Mouse (Mus musculus): ENCODE data around the gene Hist1h1t. TPM values are rescaled to one million over a fixed set of nuclear protein-coding genes. Genes with fewer than 3 reads are reported as not detected.
"Not testable (repeated sequence)": the region's sequence is repeated elsewhere in the genome, so short reads cannot be mapped to it uniquely, and the experiment has no call there.

Hist1h1t gene
- polyA plus RNA-seq (2015; fragmentation: Nextera tagmentation; extraction: Ambion mirVana): not detected in 2 replicates

DNA sequence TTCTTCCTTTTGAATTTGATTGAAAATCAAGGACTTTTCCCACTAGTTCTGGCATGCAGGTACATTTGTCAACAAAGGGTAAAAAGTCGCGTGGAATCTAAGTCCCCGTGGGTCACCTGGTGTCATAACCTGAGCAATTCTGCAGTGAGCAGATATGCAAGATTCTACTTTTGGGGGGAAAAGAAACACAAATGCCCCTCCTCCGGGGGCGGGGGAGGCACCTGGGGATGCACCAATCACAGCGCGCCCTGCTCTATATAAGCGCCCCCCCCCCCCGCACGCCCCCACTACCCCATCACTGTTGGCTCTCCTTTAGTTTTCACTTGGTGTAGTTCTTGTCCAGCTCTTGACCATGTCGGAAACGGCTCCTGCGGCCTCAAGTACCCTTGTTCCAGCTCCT, at the start of gene Hist1h1t:
Hist1h1t (plus strand) TSS at position 301 of the 400 bp plus-strand sequence.
- no peak within 1 kb of the TSS for H3K27ac ChIP-seq (replicated peaks)
- H3K9ac ChIP-seq: no peak within 1 kb of the TSS
- WGBS: 54% methylated on average over 9 of the region's 13 CpGs
- no peak within 1 kb of the TSS for H3K4me3 ChIP-seq
- ATAC-seq (ENCODE audit: low read depth): no peak
- H3K4me1 ChIP-seq (replicated peaks): peaks cover 14% of the 10 kb centered on the region
- H3K36me3 ChIP-seq: no peaks in the 10 kb centered on the region
- peak within 1 kb of the TSS; percentile 12; the same call in 1 of the 2 replicates for H3K4me2 ChIP-seq
- H3K27me3 ChIP-seq: no peaks in the 10 kb centered on the region
- no peaks in the 10 kb centered on the region for H3K9me3 ChIP-seq

DNA sequence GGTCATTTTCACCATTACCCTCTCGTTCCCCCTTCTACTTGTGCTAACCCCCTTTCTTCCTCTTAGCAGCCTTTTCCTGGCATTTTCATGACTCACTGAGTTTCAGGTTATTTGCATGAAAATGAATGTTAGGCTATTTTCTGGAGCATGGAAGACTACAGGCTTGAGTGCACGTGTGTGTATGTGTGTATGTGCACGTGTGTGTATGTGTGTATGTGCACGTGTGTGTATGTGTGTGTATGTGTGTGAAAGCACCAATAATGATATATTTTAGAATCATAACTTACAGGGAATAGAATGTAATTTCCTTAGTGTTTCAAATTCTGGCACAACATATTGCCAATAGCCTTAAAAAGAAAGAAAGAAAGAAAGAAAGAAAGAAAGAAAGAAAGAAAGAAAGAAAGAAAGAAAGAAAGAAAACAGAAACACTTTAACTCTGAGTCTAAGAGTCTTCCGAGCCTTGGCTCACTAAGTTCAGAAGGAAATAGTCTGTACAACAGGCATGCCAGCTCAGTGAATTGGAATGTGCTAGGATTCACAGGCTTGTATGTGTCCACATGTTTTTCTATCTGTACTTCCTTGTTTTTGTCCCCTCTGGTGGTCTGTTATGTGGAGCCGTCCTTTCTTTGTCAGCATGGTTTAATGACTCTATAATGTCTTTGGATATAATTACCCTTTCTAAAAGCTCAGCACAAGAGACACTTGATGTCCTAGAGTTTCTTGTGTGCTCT, 35.8 kb upstream of the Hist1h1t start:
- Histone ChIP-seq H3K9me3 (no peaks in the 10 kb centered on the region), H3K4me1 (replicated peaks) (no peaks in the 10 kb centered on the region), H3K27me3 (no peaks in the 10 kb centered on the region), H3K4me2 (no peak overlapping the region), H3K9ac (no peak overlapping the region), H3K36me3 (no peaks in the 10 kb centered on the region), H3K27ac (replicated peaks) (no peak overlapping the region), H3K4me3 (no peak overlapping the region)
- 68% methylated on average over 6 of the region's 6 CpGs for WGBS
- no peak for ATAC-seq (ENCODE audit: low read depth)

DNA sequence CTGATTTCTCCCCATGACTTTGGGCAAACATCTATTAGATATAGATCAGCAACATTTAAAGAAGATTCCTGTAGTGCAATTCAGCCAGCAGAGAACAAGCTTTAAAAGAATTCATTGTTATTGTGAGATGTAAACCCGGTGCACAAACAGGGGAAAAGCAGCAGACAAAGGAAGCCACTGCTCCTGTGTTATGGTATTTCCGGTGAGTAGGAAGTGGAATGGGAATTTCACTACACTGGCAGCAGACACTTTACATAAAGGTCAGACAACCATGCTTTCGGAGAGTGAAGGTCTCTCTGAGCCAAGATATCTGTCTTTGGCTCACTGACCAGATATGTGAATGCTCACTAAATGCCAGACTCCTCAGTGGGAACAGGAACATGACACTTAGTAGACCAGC, 33.1 kb upstream of the Hist1h1t start:
- Histone ChIP-seq H3K4me2 (no peak overlapping the region), H3K36me3 (no peaks in the 10 kb centered on the region), H3K4me3 (no peak overlapping the region), H3K9me3 (no peaks in the 10 kb centered on the region), H3K27me3 (no peaks in the 10 kb centered on the region), H3K4me1 (replicated peaks) (no peaks in the 10 kb centered on the region), H3K9ac (no peak overlapping the region), H3K27ac (replicated peaks) (no peak overlapping the region)
- 75% methylated on average over 3 of the region's 3 CpGs for WGBS
- ATAC-seq (ENCODE audit: low read depth): no peak

DNA sequence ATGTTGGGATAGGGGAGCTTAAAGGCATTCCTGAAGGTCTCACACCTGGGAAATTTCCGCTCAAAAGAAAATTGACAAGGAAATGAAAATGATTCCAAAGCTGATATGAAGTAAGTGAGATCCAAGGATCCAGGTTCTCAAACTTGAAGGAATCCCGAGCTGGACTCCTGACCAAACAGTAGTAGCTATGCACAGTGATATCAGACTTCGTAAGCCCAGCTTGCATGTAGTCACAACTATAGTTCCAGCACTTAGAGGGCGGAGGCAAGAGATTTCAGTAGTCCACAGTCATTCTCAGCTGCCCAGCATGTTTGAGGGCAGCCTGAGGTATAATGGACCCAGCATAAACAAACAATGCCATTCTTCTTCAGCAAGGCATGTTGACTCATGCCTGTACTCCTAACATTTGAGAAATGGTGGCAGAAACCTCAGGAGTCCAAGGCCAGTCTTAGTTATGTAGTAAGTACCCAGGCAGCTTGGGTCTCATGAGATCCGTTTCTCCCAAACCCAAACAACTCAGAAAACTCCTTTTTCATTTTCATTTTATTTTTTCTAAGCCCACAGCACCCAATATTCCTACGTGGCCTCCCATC, 13.5 kb upstream of the Hist1h1t start:
- H3K36me3 ChIP-seq: no peaks in the 10 kb centered on the region
- 89% methylated on average over 6 of the region's 6 CpGs for WGBS
- H3K27ac ChIP-seq (replicated peaks): no peak overlapping the region

DNA sequence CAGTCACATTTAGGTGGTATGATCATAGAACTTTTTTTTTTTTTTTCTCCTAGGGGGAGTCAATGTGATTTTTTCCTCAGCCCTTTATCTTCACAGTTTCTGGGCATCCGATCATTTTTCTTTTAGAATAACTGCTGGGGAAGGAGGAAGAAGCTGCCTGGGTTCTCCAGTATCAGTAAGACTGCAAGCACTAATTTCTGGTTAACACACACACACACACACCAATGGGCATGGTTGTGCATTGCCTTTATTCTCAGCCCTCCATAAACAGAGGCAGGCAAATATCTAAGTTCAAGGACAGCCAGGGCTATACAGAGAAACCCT, 13.0 kb upstream of the Hist1h1t start:
- Histone ChIP-seq H3K9ac (peak overlapping the region; percentile 68), H3K4me1 (replicated peaks) (peaks cover 27% of the 10 kb centered on the region), H3K27me3 (no peaks in the 10 kb centered on the region), H3K4me2 (peak overlapping the region; percentile 72), H3K36me3 (no peaks in the 10 kb centered on the region), H3K27ac (replicated peaks) (peak overlapping the region; percentile 96; the same call in 1 of the 2 replicates), H3K9me3 (no peaks in the 10 kb centered on the region), H3K4me3 (peak overlapping the region; percentile 50)
- WGBS: 42% methylated on average over 1 of the region's 1 CpGs
- ATAC-seq (ENCODE audit: low read depth): no peak

More for the DNA sequence above, 13.5 kb upstream of the Hist1h1t start:
- H3K9me3 ChIP-seq: no peaks in the 10 kb centered on the region
- H3K4me1 ChIP-seq (replicated peaks): peaks cover 27% of the 10 kb centered on the region
- 0 out of 2 replicates have a peak overlapping the region, but pooled peaks have one; percentile 72 for H3K4me2 ChIP-seq
- ATAC-seq (ENCODE audit: low read depth): no peak
- 0 out of 2 replicates have a peak overlapping the region, but pooled peaks have one; percentile 68 for H3K9ac ChIP-seq
- H3K4me3 ChIP-seq: no peak overlapping the region
- H3K27me3 ChIP-seq: no peaks in the 10 kb centered on the region

DNA sequence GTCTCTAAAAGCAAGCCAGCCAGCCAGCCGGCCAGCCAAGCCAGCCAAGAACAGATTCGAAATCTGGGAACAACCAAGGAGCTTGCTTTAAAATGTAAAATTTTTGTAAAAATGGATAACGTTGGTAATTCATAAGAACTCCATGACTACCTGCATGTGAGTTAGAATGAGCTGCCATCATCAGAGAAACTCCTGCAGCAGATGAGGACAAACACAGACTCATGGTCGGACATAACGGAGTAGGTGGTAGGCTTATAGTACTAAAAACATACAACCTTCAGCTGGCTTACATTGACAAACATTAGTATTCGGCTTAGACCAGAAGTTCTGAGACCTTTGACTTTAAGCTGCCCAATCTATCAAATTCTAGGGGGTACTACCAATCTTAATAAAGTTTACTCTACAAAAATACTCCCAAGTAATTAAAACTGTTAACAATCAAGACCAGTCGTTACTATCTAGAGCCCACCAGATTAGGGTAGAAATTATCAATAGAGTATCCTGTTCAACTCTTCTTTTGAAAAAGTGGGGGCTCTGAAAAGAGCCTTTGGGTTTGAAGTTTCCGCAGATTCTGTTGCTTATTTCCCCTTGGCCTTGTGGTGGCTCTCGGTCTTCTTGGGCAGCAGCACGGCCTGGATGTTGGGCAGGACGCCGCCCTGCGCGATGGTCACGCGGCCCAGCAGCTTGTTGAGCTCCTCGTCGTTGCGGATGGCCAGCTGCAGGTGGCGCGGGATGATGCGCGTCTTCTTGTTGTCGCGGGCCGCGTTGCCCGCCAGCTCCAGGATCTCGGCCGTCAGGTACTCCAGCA, 12.5 kb upstream of the Hist1h1t start:
- H3K27me3 ChIP-seq, H3K9me3 ChIP-seq, H3K36me3 ChIP-seq: not testable (repeated sequence)
- 16% methylated on average over 14 of the region's 30 CpGs for WGBS
- Histone ChIP-seq H3K27ac (replicated peaks) (peak overlapping the region; percentile 96), H3K4me1 (replicated peaks) (peaks cover 27% of the 10 kb centered on the region), H3K4me2 (peak overlapping the region; percentile 72), H3K9ac (peak overlapping the region; percentile 68), H3K4me3 (peak overlapping the region; percentile 50)
- peak; percentile 45 for ATAC-seq (ENCODE audit: low read depth)

DNA sequence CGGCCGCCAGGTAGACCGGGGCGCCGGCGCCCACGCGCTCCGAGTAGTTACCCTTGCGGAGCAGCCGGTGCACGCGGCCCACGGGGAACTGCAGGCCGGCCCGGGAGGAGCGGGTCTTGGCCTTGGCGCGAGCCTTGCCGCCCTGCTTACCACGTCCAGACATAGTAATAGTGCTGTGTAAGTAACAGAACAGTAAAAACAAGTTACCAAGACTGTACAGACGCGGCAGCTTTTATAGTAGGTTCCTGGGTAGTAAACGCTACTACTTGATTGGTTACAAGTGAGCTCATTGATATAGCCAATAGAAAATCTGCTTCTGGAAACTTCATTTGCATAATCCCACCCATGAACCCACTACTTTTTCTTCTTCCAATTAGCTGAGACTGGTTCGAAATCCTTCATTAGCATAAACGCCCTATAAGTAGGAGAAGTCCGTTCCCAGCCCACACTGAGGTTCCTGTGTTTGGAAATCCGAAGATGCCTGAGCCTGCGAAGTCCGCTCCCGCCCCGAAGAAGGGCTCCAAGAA, 11.8 kb upstream of the Hist1h1t start, which contains the start of the genes Hist1h2ac and Hist1h2bc:
Hist1h2ac (minus strand) TSS at position 194 of the 527 bp plus-strand sequence.
Hist1h2bc (plus strand) TSS at position 445 of the 527 bp plus-strand sequence.
- peaks cover 27% of the 10 kb centered on the region for H3K4me1 ChIP-seq (replicated peaks)
- under 1% methylated on average over 22 of the region's 32 CpGs for WGBS
- peak within 1 kb of the TSS; percentile 79 for H3K9ac ChIP-seq
- peak within 1 kb of the TSS; percentile 96 for H3K27ac ChIP-seq (replicated peaks)
- ATAC-seq (ENCODE audit: low read depth): peak; percentile 99
- peak within 1 kb of the TSS; percentile 72 for H3K4me2 ChIP-seq
- no peaks in the 10 kb centered on the region for H3K27me3 ChIP-seq
- H3K4me3 ChIP-seq: peak within 1 kb of the TSS; percentile 50
- H3K36me3 ChIP-seq: no peaks in the 10 kb centered on the region
- H3K9me3 ChIP-seq: no peaks in the 10 kb centered on the region

DNA sequence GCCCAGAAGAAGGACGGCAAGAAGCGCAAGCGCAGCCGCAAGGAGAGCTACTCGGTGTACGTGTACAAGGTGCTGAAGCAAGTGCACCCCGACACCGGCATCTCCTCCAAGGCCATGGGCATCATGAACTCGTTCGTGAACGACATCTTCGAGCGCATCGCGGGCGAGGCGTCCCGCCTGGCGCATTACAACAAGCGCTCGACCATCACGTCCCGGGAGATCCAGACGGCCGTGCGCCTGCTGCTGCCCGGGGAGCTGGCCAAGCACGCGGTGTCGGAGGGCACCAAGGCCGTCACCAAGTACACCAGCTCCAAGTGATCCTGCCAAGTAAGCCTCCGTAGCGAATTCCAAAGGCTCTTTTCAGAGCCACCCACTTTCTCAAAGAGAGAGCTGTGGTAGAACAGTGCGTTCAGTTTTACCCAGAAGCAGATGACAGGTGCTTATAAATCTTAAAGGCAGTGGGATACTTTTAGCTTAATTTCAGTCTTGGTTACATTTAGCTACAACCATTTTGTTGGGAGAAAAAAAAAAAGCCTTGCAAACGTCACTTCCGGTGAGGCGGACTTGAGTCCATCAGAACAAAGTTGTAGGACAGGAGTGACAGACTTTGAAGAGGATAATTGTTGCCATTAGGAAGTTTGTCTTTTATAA, 11.2 kb upstream of the Hist1h1t start:
- H3K27ac ChIP-seq (replicated peaks): peak overlapping the region; percentile 96
- peak overlapping the region; percentile 79 for H3K9ac ChIP-seq
- peak overlapping the region; percentile 72 for H3K4me2 ChIP-seq
- not testable (repeated sequence) for H3K9me3 ChIP-seq, H3K27me3 ChIP-seq, H3K36me3 ChIP-seq
- peak; percentile 57 for ATAC-seq (ENCODE audit: low read depth)
- under 1% methylated on average over 20 of the region's 37 CpGs for WGBS
- H3K4me1 ChIP-seq (replicated peaks): peaks cover 27% of the 10 kb centered on the region
- H3K4me3 ChIP-seq: peak overlapping the region; percentile 50

DNA sequence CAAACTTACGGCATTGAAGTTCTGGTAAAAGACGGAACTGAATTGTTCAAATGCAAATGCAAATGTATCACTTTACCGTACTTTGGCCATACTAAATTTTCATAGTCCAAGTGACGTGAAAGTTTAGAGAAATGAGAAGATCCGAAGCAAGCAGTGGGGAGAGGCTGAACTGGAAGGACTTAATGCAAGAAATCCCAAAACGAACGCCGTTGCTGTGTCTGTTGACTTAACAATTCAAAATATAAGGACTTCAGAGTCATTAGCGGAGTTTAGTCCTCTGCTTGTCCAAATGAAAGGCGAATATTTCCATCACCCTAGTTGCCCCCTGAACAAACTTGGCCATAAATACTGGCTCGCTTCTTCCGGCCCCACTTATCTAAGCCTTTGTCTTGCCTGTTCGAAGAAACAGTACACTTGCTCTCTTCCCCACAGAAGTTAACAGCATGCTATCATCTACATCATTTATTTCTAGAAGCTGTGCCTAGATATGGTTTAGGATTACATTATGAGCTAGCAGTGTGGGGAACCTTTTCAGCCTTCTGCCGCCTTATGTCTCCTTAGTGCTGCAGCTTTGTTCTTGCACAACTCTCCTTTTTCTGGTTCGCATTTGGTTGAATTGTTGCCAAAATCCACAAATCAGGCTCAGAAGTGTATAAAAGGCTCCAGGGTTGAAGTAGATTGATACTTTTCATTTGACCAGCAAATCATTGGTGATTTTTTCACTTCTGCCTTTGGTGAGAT, 10.3 kb upstream of the Hist1h1t start:
- Histone ChIP-seq H3K4me1 (replicated peaks) (peaks cover 27% of the 10 kb centered on the region), H3K9me3 (no peaks in the 10 kb centered on the region), H3K4me3 (peak overlapping the region; percentile 50), H3K27ac (replicated peaks) (peak overlapping the region; percentile 96), H3K4me2 (peak overlapping the region; percentile 72), H3K27me3 (no peaks in the 10 kb centered on the region), H3K36me3 (no peaks in the 10 kb centered on the region), H3K9ac (peak overlapping the region; percentile 79)
- WGBS: 6% methylated on average over 15 of the region's 15 CpGs
- no peak for ATAC-seq (ENCODE audit: low read depth)

DNA sequence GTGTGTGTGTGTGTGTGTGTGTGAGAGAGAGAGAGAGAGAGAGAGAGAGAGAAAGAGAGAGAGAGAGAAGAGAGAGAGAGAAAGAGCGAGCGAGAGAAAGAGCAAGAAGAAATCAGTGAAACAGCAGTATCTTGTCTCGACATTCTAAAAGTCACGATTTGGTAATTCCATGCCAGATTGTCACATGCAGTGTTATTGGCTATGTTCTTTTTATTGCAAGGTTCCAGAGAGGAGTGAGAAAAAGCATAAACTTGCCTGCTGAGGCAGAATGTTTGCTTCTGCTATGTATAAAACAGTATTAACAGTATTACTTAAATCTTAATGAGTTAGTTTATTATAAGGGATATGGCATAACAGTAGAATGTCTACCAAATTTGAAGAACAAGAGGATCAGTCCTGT, 9.6 kb upstream of the Hist1h1t start:
- no peaks in the 10 kb centered on the region for H3K9me3 ChIP-seq
- 44% methylated on average over 4 of the region's 4 CpGs for WGBS
- peak overlapping the region; percentile 50 for H3K4me3 ChIP-seq
- H3K4me2 ChIP-seq: peak overlapping the region; percentile 72
- no peaks in the 10 kb centered on the region for H3K27me3 ChIP-seq
- ATAC-seq (ENCODE audit: low read depth): no peak
- H3K4me1 ChIP-seq (replicated peaks): peaks cover 27% of the 10 kb centered on the region
- peak overlapping the region; percentile 79 for H3K9ac ChIP-seq
- H3K27ac ChIP-seq (replicated peaks): peak overlapping the region; percentile 96
- H3K36me3 ChIP-seq: no peaks in the 10 kb centered on the region

DNA sequence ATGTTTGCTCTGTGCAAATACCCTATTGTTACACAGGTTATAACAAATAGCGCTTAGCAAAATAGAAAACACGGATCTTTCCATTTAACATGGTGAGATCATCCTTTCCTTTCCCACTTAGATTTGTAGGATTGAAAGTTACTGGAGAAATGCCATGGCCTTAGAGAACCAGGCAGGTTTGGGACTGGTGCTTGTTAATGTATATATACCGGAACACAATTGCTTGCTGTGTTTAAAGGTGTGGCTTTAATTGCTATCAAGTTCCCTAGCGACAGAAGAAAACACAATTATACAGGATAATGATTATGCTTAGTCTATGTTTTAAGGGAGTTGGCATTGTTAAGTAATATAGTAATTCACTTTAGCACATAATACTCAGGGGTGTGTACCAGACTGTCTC, 8.4 kb upstream of the Hist1h1t start:
- Histone ChIP-seq H3K27me3 (no peaks in the 10 kb centered on the region), H3K9me3 (no peaks in the 10 kb centered on the region), H3K9ac (no peak overlapping the region), H3K36me3 (no peaks in the 10 kb centered on the region), H3K4me3 (no peak overlapping the region), H3K4me1 (replicated peaks) (peaks cover 27% of the 10 kb centered on the region), H3K4me2 (no peak overlapping the region), H3K27ac (replicated peaks) (no peak overlapping the region)
- 86% methylated on average over 4 of the region's 4 CpGs for WGBS
- no peak for ATAC-seq (ENCODE audit: low read depth)
